Mouse (Mus musculus): Measurements from ENCODE around the gene Fxyd2. TPM values are rescaled to one million over a fixed set of nuclear protein-coding genes. Genes with fewer than 3 reads are reported as not detected.

Fxyd2 gene
- polyA plus RNA-seq (2014; fragmentation: Nextera tagmentation; extraction: Ambion mirVana), result 0.88 and 2.1 TPM in 2 replicates

DNA sequence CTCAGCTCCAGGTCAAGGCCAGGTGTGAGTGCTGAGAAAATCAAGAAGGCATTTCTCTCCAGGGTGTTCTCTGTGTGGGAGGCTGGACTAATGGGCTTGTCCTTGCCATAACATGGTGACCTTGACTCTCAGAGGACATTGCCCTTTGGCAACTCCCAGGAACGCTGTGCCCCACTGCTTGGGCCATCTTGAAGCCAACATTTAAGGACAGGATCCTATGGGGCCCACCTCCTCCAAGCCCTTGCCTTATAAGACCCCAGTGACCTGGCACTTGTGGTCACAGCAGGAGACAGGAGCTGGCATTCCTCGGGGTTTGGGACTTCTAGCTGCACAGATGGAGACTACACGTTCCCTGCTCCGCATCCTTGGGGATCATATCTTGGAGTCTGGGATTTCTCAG lies at the start of gene Fxyd2:
TSS of gene Fxyd2 (plus strand) at position 236 of the 400 bp plus-strand sequence.
- Histone ChIP-seq H3K4me3 (ENCODE audit: low read depth, low read length) (no peak within 1 kb of the TSS), H3K27ac (ENCODE audit: low read depth, low read length) (no peak within 1 kb of the TSS), H3K9me3 (ENCODE audit: control insufficient read depth, low read length) (no peaks in the 10 kb centered on the region), H3K9ac (ENCODE audit: low read length) (no peak within 1 kb of the TSS), H3K4me2 (ENCODE audit: low read depth) (no peak within 1 kb of the TSS), H3K36me3 (ENCODE audit: control insufficient read depth, insufficient read depth, low read length) (no peaks in the 10 kb centered on the region), H3K27me3 (ENCODE audit: control insufficient read depth, insufficient read depth, low read length) (no peaks in the 10 kb centered on the region), H3K4me1 (ENCODE audit: control insufficient read depth, insufficient read depth, low read length) (no peaks in the 10 kb centered on the region)
- 87% methylated on average over 4 of the region's 4 CpGs for WGBS
- no peak for ATAC-seq (ENCODE audit: insufficient read depth, low FRiP score, low TSS enrichment)
- no peak for DNase-seq (ENCODE audit: low spot score)

DNA sequence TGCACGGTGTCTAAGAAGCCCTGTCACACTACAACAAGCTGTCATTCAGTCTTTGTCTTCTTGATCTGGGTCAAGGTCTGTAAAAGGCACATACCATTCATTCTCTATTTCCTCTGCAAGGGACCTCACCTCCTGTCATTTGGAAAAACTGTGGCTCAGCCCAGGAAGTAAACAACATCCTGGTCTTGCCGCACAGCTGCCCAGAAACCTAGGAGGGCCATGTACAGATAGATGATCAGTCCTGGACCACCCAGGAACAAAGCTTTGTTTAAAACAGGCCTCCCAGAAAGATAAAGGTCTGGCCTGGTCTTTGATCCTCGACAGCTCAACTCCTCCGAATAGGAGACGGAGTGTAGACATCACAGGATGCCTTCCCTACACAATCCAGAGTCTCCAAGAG lies 49.6 kb upstream of the Fxyd2 start:
- ATAC-seq (ENCODE audit: insufficient read depth, low FRiP score, low TSS enrichment), result no peak
- H3K4me1 ChIP-seq (ENCODE audit: control insufficient read depth, insufficient read depth, low read length), result no peaks in the 10 kb centered on the region
- H3K9me3 ChIP-seq (ENCODE audit: control insufficient read depth, low read length), result no peaks in the 10 kb centered on the region
- no peak overlapping the region for H3K9ac ChIP-seq (ENCODE audit: low read length)
- H3K4me2 ChIP-seq (ENCODE audit: low read depth), result no peak overlapping the region
- no peak for DNase-seq (ENCODE audit: low spot score)
- no peaks in the 10 kb centered on the region for H3K27me3 ChIP-seq (ENCODE audit: control insufficient read depth, insufficient read depth, low read length)
- no peaks in the 10 kb centered on the region for H3K36me3 ChIP-seq (ENCODE audit: control insufficient read depth, insufficient read depth, low read length)
- H3K27ac ChIP-seq (ENCODE audit: low read depth, low read length), result no peak overlapping the region
- WGBS, result 40% methylated on average over 5 of the region's 5 CpGs
- H3K4me3 ChIP-seq (ENCODE audit: low read depth, low read length), result no peak overlapping the region

DNA sequence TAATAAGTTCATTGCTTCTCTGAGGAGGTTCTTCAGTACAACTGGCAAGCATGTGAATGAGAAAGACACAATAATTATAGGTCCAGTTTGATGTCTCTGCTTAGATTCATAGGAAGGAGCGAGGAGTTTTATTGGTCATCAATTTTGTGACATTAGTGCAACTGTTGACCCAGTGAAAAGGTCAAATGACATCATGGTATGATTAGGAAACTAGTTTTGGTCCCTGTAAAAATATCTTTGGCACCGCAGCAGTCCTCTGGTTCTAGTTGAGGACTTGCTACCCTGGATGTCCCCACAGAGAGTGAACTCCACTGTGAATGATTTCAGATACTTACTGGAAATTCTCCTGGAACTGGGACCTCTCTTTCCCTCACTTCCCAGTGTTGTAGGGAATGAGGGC lies 44.3 kb upstream of the Fxyd2 start:
- 82% methylated on average over 2 of the region's 2 CpGs for WGBS
- no peak for DNase-seq (ENCODE audit: low spot score)
- Histone ChIP-seq H3K9ac (ENCODE audit: low read length) (no peak overlapping the region), H3K36me3 (ENCODE audit: control insufficient read depth, insufficient read depth, low read length) (no peaks in the 10 kb centered on the region), H3K4me3 (ENCODE audit: low read depth, low read length) (no peak overlapping the region), H3K27me3 (ENCODE audit: control insufficient read depth, insufficient read depth, low read length) (no peaks in the 10 kb centered on the region), H3K4me1 (ENCODE audit: control insufficient read depth, insufficient read depth, low read length) (no peaks in the 10 kb centered on the region), H3K27ac (ENCODE audit: low read depth, low read length) (no peak overlapping the region), H3K9me3 (ENCODE audit: control insufficient read depth, low read length) (no peaks in the 10 kb centered on the region), H3K4me2 (ENCODE audit: low read depth) (no peak overlapping the region)
- ATAC-seq (ENCODE audit: insufficient read depth, low FRiP score, low TSS enrichment), result no peak

DNA sequence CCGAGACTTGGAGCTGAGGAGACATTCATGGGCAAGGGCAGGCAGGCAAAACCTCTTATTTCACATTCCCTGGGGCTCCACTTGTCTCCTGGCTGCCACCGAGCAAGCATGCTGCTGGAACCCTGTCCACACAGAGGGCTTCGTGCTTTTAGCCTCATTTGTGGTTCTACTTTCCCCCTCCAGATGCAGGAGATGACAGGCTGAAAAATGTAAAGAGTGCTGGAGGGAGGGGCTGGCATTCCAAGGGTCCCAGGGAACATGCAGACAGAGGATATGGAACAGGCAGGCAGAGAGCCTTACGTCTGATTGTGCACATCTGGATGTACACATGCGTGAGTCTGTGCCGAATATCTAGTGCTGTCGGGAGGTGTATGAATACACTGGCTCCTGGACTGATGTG lies 41.1 kb upstream of the Fxyd2 start:
- DNase-seq (ENCODE audit: low spot score) (peak; percentile 24), ATAC-seq (ENCODE audit: insufficient read depth, low FRiP score, low TSS enrichment) (no peak)
- H3K36me3 ChIP-seq (ENCODE audit: control insufficient read depth, insufficient read depth, low read length), result no peaks in the 10 kb centered on the region
- no peaks in the 10 kb centered on the region for H3K27me3 ChIP-seq (ENCODE audit: control insufficient read depth, insufficient read depth, low read length)
- H3K27ac ChIP-seq (ENCODE audit: low read depth, low read length), result no peak overlapping the region
- no peak overlapping the region for H3K9ac ChIP-seq (ENCODE audit: low read length)
- H3K4me1 ChIP-seq (ENCODE audit: control insufficient read depth, insufficient read depth, low read length), result no peaks in the 10 kb centered on the region
- WGBS, result 57% methylated on average over 7 of the region's 7 CpGs
- no peak overlapping the region for H3K4me2 ChIP-seq (ENCODE audit: low read depth)
- H3K4me3 ChIP-seq (ENCODE audit: low read depth, low read length), result no peak overlapping the region
- H3K9me3 ChIP-seq (ENCODE audit: control insufficient read depth, low read length), result no peaks in the 10 kb centered on the region

DNA sequence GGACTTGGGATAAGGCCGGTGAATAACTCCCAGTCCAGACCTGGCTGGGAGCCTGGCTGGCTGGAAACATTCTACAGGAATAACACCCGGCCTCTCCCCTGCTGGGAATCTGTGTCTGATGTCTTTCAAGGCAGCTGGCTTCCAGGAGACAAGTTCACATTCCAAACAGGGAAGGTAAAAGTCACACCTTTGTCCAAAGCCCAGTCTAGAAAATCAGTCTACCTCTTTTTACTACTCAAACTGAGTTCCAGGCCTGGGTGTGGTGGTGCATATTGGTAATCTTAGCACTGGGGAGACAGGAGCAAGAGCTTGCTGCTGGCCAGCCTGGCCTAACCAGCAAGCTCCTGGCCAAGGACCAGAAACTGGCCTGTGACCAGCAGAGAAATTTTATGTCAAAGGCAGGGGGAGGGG lies 37.4 kb upstream of the Fxyd2 start:
- no peak for DNase-seq (ENCODE audit: low spot score)
- Histone ChIP-seq H3K4me2 (ENCODE audit: low read depth) (no peak overlapping the region), H3K4me1 (ENCODE audit: control insufficient read depth, insufficient read depth, low read length) (no peaks in the 10 kb centered on the region), H3K36me3 (ENCODE audit: control insufficient read depth, insufficient read depth, low read length) (no peaks in the 10 kb centered on the region), H3K9me3 (ENCODE audit: control insufficient read depth, low read length) (no peaks in the 10 kb centered on the region), H3K9ac (ENCODE audit: low read length) (no peak overlapping the region), H3K27ac (ENCODE audit: low read depth, low read length) (no peak overlapping the region), H3K4me3 (ENCODE audit: low read depth, low read length) (no peak overlapping the region), H3K27me3 (ENCODE audit: control insufficient read depth, insufficient read depth, low read length) (no peaks in the 10 kb centered on the region)
- ATAC-seq (ENCODE audit: insufficient read depth, low FRiP score, low TSS enrichment), result no peak
- WGBS, result 28% methylated on average over 2 of the region's 2 CpGs

DNA sequence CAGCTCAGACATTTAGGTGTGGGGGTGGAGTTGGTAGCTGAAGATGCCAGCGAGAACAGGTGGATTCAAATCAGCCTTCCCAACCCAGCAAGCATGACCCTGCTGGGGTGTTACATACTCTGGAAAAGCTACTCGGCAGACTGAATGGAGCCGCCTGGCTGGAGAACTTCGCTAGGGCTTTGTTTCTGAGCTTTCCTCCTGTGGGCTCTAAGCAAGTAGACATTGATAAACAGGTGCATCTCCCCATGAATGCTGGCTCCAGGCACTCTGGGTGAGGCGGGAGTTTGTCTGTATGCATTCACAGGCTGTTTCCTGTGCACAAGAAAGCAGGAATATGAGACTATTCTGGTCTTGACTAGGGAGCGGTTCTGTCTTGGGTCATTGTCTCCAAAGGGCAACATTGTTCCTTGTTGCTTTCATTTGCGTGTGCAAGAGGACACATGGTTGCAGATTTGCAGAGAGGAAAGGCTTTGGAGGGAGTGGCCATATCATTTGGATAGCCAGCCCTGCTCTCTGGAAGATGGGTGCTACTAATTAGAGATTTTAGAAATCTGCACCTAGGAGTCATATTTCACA lies 35.7 kb upstream of the Fxyd2 start:
- Histone ChIP-seq H3K27me3 (ENCODE audit: control insufficient read depth, insufficient read depth, low read length) (no peaks in the 10 kb centered on the region), H3K9ac (ENCODE audit: low read length) (no peak overlapping the region), H3K27ac (ENCODE audit: low read depth, low read length) (no peak overlapping the region), H3K4me1 (ENCODE audit: control insufficient read depth, insufficient read depth, low read length) (no peaks in the 10 kb centered on the region), H3K36me3 (ENCODE audit: control insufficient read depth, insufficient read depth, low read length) (no peaks in the 10 kb centered on the region), H3K4me2 (ENCODE audit: low read depth) (no peak overlapping the region), H3K4me3 (ENCODE audit: low read depth, low read length) (no peak overlapping the region), H3K9me3 (ENCODE audit: control insufficient read depth, low read length) (no peaks in the 10 kb centered on the region)
- 68% methylated on average over 7 of the region's 7 CpGs for WGBS
- ATAC-seq (ENCODE audit: insufficient read depth, low FRiP score, low TSS enrichment) (no peak), DNase-seq (ENCODE audit: low spot score) (no peak)

DNA sequence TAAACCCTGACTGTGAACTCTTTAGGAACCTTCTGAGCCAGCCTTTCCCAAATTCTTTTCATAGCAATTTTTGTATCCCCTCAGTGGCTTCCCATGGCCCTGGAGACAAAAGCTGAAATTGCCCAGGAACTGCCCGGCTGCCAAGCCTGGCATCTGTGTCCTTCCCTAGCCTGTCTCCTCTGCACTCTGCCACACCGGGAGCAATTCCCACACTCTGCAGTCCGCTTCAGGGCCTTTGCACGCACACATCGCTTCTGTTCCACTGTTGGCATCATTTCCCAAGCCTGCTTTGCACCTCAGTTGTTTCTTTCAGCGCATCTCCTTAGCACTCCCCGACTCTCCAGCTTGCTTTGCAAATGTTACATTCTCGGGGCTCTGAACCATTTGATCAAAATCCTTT lies 31.8 kb upstream of the Fxyd2 start:
- no peak overlapping the region for H3K4me2 ChIP-seq (ENCODE audit: low read depth)
- H3K27ac ChIP-seq (ENCODE audit: low read depth, low read length), result no peak overlapping the region
- no peaks in the 10 kb centered on the region for H3K36me3 ChIP-seq (ENCODE audit: control insufficient read depth, insufficient read depth, low read length)
- ATAC-seq (ENCODE audit: insufficient read depth, low FRiP score, low TSS enrichment) (no peak), DNase-seq (ENCODE audit: low spot score) (no peak)
- H3K4me3 ChIP-seq (ENCODE audit: low read depth, low read length), result no peak overlapping the region
- H3K9me3 ChIP-seq (ENCODE audit: control insufficient read depth, low read length), result no peaks in the 10 kb centered on the region
- no peak overlapping the region for H3K9ac ChIP-seq (ENCODE audit: low read length)
- peaks cover 8% of the 10 kb centered on the region for H3K4me1 ChIP-seq (ENCODE audit: control insufficient read depth, insufficient read depth, low read length)
- 76% methylated on average over 8 of the region's 8 CpGs for WGBS
- H3K27me3 ChIP-seq (ENCODE audit: control insufficient read depth, insufficient read depth, low read length), result no peaks in the 10 kb centered on the region

DNA sequence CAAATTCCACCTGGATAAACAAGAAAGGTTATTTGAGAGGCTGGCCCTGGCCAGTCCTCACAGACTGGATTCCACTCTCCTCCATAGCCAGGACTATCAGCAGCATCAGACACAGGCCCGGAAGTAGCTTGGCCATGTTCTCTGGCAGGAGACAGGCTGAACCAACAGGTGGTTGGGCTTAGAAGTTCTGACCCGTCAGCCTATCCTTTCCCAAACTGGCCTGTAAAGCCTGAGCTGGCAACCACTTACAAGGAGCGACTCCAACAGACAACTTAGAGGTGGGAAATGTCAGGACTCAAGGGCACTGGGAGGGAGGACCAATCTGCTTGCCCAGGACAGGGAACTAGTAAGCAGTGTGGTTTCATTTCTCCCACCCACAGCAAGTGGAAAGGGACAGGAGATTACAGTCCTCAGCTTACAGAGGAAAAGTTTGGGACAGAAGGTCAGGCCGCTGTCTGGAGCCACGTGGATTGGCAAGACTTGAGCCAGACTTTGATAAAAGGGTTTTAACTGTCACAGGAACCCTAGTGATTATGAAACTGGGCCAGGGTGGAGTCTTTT lies 31.0 kb upstream of the Fxyd2 start:
- ATAC-seq (ENCODE audit: insufficient read depth, low FRiP score, low TSS enrichment), result no peak
- Histone ChIP-seq H3K36me3 (ENCODE audit: control insufficient read depth, insufficient read depth, low read length) (no peaks in the 10 kb centered on the region), H3K9ac (ENCODE audit: low read length) (no peak overlapping the region), H3K27ac (ENCODE audit: low read depth, low read length) (no peak overlapping the region), H3K9me3 (ENCODE audit: control insufficient read depth, low read length) (no peaks in the 10 kb centered on the region), H3K4me1 (ENCODE audit: control insufficient read depth, insufficient read depth, low read length) (peaks cover 8% of the 10 kb centered on the region), H3K4me2 (ENCODE audit: low read depth) (no peak overlapping the region), H3K27me3 (ENCODE audit: control insufficient read depth, insufficient read depth, low read length) (no peaks in the 10 kb centered on the region), H3K4me3 (ENCODE audit: low read depth, low read length) (no peak overlapping the region)
- no peak for DNase-seq (ENCODE audit: low spot score)
- 58% methylated on average over 5 of the region's 5 CpGs for WGBS

DNA sequence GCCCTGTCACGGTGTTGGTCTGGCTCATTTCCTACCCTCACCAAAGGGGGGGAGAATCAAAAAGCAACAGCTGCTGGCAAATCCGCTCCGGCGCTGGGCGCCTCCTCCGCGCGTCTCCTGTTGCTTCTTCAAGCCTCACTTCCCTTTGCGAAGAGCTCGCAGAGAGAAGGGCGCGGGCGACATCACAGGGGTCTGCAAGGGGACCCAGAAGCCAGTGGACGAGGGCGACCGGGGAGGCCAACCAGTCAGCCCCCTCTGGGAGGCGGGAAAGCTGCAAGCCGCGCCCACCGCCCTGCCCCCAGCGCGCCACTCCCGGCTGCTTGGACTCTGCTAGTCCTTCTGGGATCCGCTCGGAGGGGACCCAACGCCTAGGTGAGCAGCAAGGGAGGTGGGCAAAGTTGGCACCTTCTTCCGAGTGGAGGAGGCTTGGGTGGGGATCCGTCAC lies 29.3 kb upstream of the Fxyd2 start, which contains the start of gene Fxyd6:
TSS of gene Fxyd6 (plus strand) at position 69 of the 445 bp plus-strand sequence.
- Histone ChIP-seq H3K4me2 (ENCODE audit: low read depth) (peak within 1 kb of the TSS; percentile 93), H3K9ac (ENCODE audit: low read length) (peak within 1 kb of the TSS; percentile 65), H3K4me3 (ENCODE audit: low read depth, low read length) (peak within 1 kb of the TSS; percentile 69), H3K27ac (ENCODE audit: low read depth, low read length) (peak within 1 kb of the TSS; percentile 15; the same call in 1 of the 2 replicates), H3K36me3 (ENCODE audit: control insufficient read depth, insufficient read depth, low read length) (no peaks in the 10 kb centered on the region), H3K27me3 (ENCODE audit: control insufficient read depth, insufficient read depth, low read length) (no peaks in the 10 kb centered on the region), H3K9me3 (ENCODE audit: control insufficient read depth, low read length) (no peaks in the 10 kb centered on the region), H3K4me1 (ENCODE audit: control insufficient read depth, insufficient read depth, low read length) (peaks cover 8% of the 10 kb centered on the region)
- ATAC-seq (ENCODE audit: insufficient read depth, low FRiP score, low TSS enrichment), result no peak
- peak; percentile 80 for DNase-seq (ENCODE audit: low spot score)
- WGBS, result under 1% methylated on average over 28 of the region's 28 CpGs

All from neural tube, embryonic 11.5 days (tissue).